Mouse (Mus musculus) G1E (cell line): ENCODE data around the gene Tchh. TPM values are rescaled to one million over a fixed set of nuclear protein-coding genes. Genes with fewer than 3 reads are reported as not detected.
"Not testable (repeated sequence)": the region's sequence is repeated elsewhere in the genome, so short reads cannot be mapped to it uniquely, and the experiment has no call there.

Experiments used
- ATAC-seq: 2 replicates; pipeline ENCODE4 v1.8.0; 2016; ENCODE audit warnings: mild to moderate bottlenecking; ENCODE audit not compliant: insufficient number of reproducible peaks, poor library complexity, low FRiP score, severe bottlenecking; ENCODE audit errors: extremely low read depth
- DNase-seq: peaks from one replicate; pipeline ENCODE4 v3.0.0; 2012; ENCODE audit warnings: low spot score
- H3K27me3 ChIP-seq: 2 replicates; pipeline ENCODE4 v1.6.1; 2012; ENCODE audit warnings: mild to moderate bottlenecking, low read length, inconsistent platforms; ENCODE audit not compliant: insufficient read depth
- H3K36me3 ChIP-seq: replicated peaks from 2 replicates; pipeline ENCODE3; 2012; ENCODE audit warnings: mild to moderate bottlenecking, inconsistent platforms
- H3K4me1 ChIP-seq: 2 replicates; pipeline ENCODE4 v1.6.1; 2012; ENCODE audit warnings: low read depth, low read length, inconsistent platforms, mixed read lengths; ENCODE audit not compliant: insufficient read depth
- H3K4me3 ChIP-seq: 2 replicates; pipeline ENCODE4 v1.5.1; 2012; ENCODE audit warnings: low read depth, mild to moderate bottlenecking, inconsistent platforms, low read length, moderate library complexity, mixed read lengths
- H3K9me3 ChIP-seq: replicated peaks from 2 replicates; pipeline ENCODE4 v1.6.1; 2012; ENCODE audit warnings: inconsistent platforms
- CTCF ChIP-seq: IDR thresholded peaks from 2 replicates; pipeline ENCODE4 v1.5.1; 2012; ENCODE audit warnings: low read depth, low read length, inconsistent platforms, mixed read lengths
- GATA1 ChIP-seq: IDR thresholded peaks from 2 replicates; pipeline ENCODE4 v1.6.1; 2012; ENCODE audit warnings: borderline replicate concordance, low read length, inconsistent platforms, mixed read lengths
- GATA2 ChIP-seq: IDR thresholded peaks from 2 replicates; pipeline ENCODE4 v1.6.1; 2012; ENCODE audit warnings: low read depth, low read length, inconsistent platforms, borderline replicate concordance
- POLR2AphosphoS5 ChIP-seq: IDR thresholded peaks from 2 replicates; pipeline ENCODE4 v1.6.1; 2012; ENCODE audit warnings: low read depth, low read length, inconsistent platforms; ENCODE audit not compliant: insufficient replicate concordance
- TAL1 ChIP-seq: conservative IDR thresholded peaks from 2 replicates; pipeline ENCODE4 v1.6.1; 2012; ENCODE audit warnings: low read depth, low read length, inconsistent platforms, mixed read lengths
- polyA plus RNA-seq: library from polyadenylated mRNA; stranded (reverse); fragments of >175 nt; gene quantifications from 2 replicates; pipeline ENCODE4 v1.2.3, GENCODE M21; 2012
- total RNA-seq, 2 experiments: library from RNA; stranded (forward) in 1 of 2; stranded (reverse) in 1 of 2; fragments of 200-1000 nt in 1 of 2; fragments of >200 nt in 1 of 2; fragmentation: Nextera tagmentation in 1 of 2; gene quantifications; 2 replicates each; pipeline ENCODE4 v1.2.3; 2014 to 2017

The Tchh gene
- total and polyA plus RNA-seq, 3 experiments, result 0.05 TPM; not detected in 2

DNA sequence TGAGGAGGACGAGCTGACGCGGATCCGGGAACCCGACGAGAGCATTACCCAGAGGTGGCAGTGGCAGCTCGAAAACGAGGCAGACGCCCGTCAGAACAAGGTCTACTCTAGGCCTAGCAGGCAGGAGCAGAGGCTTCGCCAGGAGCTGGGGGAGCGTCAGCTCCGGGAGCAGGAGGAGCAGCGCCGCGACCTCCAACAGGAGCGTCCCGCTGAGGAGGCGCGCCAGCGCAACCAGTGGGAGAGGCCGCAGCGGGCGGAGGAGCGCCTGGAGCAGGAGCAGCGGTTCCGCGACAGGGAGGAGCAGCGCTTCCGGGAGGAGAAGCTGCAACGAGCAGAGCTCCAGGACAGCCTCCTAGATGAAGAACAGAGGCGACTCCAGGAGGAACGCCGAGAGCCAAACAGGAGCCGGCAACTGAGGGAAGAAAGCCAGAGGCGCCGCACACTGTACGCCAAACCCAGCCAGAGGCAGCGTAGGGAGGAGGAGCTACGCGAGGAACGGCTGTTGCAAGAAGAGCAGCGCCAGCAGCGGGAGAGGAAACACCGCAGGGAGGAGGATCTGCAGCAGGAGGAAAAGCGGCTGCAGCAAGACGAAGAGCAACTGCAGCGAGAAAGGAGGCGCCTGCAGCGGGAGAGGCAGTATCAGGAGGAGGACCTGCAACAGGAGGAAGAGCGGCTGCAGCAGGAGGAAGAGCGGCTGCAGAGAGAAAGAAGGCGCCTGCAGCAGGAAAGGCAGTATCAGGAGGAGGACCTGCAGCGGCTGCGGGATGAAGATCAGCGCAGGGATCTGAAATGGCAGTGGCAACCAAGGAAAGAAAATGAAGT is 2.4 kb downstream of the Tchh start:
- Histone ChIP-seq H3K4me3 (peak overlapping the region; percentile 4; the same call in 1 of the 2 replicates), H3K36me3 (no peaks in the 10 kb centered on the region), H3K9me3 (peaks cover 46% of the 10 kb centered on the region), H3K4me1 (no peaks in the 10 kb centered on the region), H3K27me3 (no peaks in the 10 kb centered on the region)
- TF ChIP-seq GATA2 (no peak), GATA1 (no peak), CTCF (no peak), POLR2AphosphoS5 (no peak), TAL1 (no peak)
- DNase-seq, result no peak
- ATAC-seq, result no peak

- ATAC-seq (no peak), DNase-seq (no peak)
- no peaks in the 10 kb centered on the region for H3K27me3 ChIP-seq
These were observed 3.1 kb downstream of the Tchh start for GRCm38 (mm10) chr3:93445165-93445705.

GRCm38 (mm10) chr3:93446128-93446755 is 4.1 kb downstream of the Tchh start:
- no peaks in the 10 kb centered on the region for H3K4me1 ChIP-seq
- no peak overlapping the region; the same call in 1 of the 2 replicates for H3K4me3 ChIP-seq
- peaks cover 42% of the 10 kb centered on the region for H3K9me3 ChIP-seq
- no peaks in the 10 kb centered on the region for H3K27me3 ChIP-seq
- TF ChIP-seq GATA2 (no peak), TAL1 (no peak), CTCF (no peak), POLR2AphosphoS5 (no peak), GATA1 (no peak)
- no peak for ATAC-seq
- no peak for DNase-seq
- no peaks in the 10 kb centered on the region for H3K36me3 ChIP-seq

More at GRCm38 (mm10) chr3:93445165-93445705, 3.1 kb downstream of the Tchh start:
- TF ChIP-seq GATA1 (no peak), POLR2AphosphoS5 (no peak), GATA2 (no peak), CTCF (no peak), TAL1 (no peak)
- no peaks in the 10 kb centered on the region for H3K4me1 ChIP-seq
- peaks cover 46% of the 10 kb centered on the region for H3K9me3 ChIP-seq
- H3K4me3 ChIP-seq, result no peak overlapping the region
- H3K36me3 ChIP-seq, result no peaks in the 10 kb centered on the region

DNA sequence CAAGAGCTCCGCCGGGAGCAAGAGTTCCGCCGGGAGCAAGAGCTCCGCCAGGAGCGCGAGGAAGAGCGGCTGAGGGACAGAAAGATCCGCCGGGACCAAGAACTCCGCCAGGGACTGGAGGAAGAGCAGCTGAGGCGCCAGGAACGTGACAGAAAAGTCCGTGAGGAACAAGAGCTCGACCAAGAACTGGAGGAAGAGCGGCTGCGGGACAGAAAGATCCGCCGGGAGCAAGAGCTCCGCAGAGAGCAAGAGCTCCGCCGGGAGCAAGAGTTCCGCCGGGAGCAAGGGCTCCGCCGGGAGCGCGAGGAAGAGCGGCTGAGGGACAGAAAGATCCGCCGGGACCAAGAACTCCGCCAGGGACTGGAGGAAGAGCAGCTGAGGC is 4.6 kb downstream of the Tchh start:
- not testable (repeated sequence) for H3K36me3 ChIP-seq, H3K4me1 ChIP-seq, H3K27me3 ChIP-seq, ATAC-seq, DNase-seq, H3K4me3 ChIP-seq
- H3K9me3 ChIP-seq, result peaks cover 42% of the 10 kb centered on the region

- Histone ChIP-seq H3K27me3 (no peaks in the 10 kb centered on the region), H3K36me3 (no peaks in the 10 kb centered on the region), H3K9me3 (peaks cover 42% of the 10 kb centered on the region), H3K4me3 (no peak overlapping the region; the same call in 1 of the 2 replicates), H3K4me1 (no peaks in the 10 kb centered on the region)
- ATAC-seq (no peak), DNase-seq (no peak)
- no peak for TF ChIP-seq GATA2
- TF ChIP-seq TAL1, result no peak
- no peak for TF ChIP-seq POLR2AphosphoS5
- no peak for TF ChIP-seq GATA1
These were observed 5.2 kb downstream of the Tchh start for GRCm38 (mm10) chr3:93447138-93447841.

DNA sequence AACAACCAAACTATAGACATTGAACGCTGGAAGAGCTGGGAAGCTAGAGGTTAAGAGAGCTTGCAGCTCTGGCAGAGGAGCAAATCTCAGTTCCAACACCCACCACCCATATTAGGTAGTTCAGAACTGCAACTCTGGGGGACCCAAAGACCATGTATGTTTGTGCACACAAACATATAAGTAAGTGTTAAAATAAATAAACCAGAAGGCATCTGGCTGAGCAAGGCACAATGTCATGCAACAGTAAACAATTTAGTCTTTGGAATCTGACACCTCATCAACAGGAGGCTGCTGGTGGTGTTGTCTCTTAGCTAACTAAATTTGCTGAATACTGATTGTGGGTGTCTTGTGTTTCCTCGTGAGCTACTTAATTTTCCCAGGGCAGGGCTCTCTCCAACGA is 24.4 kb downstream of the Tchh start:
- DNase-seq, result no peak
- TF ChIP-seq GATA1 (no peak), GATA2 (no peak), CTCF (no peak), TAL1 (no peak), POLR2AphosphoS5 (no peak)
- no peaks in the 10 kb centered on the region for H3K27me3 ChIP-seq
- H3K4me3 ChIP-seq, result no peak overlapping the region
- no peak for ATAC-seq
- H3K9me3 ChIP-seq, result peaks cover 13% of the 10 kb centered on the region
- no peaks in the 10 kb centered on the region for H3K4me1 ChIP-seq
- no peaks in the 10 kb centered on the region for H3K36me3 ChIP-seq
